Mouse (Mus musculus): ENCODE measurements around the gene H2afv. TPM values are rescaled to one million over a fixed set of nuclear protein-coding genes. Genes with fewer than 3 reads are reported as not detected.

H2afv gene
- polyA plus RNA-seq (2012; rRNA removed) = 344 and 467 TPM in 2 replicates

GRCm38 (mm10) chr11:6444077-6444853 is at the start of gene H2afv:
Gene H2afv, minus strand, starts transcription at chr11:6444443.

GRCm38 (mm10) chr11:6475867-6476484 is 31.7 kb upstream of the H2afv start, which contains the start of gene Purb:
Gene Purb, minus strand, starts transcription at chr11:6475917.

GRCm38 (mm10) chr11:6414751-6415550 is 29.3 kb downstream of the H2afv start, which contains the start of gene Ppia:
Gene Ppia, plus strand, starts transcription at chr11:6415443.

GRCm38 (mm10) chr11:6388726-6389413 is 55.4 kb downstream of the H2afv start, which contains the start of gene Zmiz2:
Gene Zmiz2, plus strand, starts transcription at chr11:6389074.

Other genes with a start within 250 kb of the H2afv start
- 0.25 and 0.27 TPM in 2 replicates for gene A730071L15Rik, start 244.4 kb downstream of the H2afv start, polyA plus RNA-seq (2012; rRNA removed)
- gene Nudcd3, start 244.0 kb downstream of the H2afv start, polyA plus RNA-seq (2012; rRNA removed) = 64.4 TPM in 2 replicates
- 0.12 and 0.15 TPM in 2 replicates for gene Npc1l1, start 214.3 kb downstream of the H2afv start, polyA plus RNA-seq (2012; rRNA removed)
- gene Ddx56, start 176.7 kb downstream of the H2afv start, polyA plus RNA-seq (2012; rRNA removed) = 52.5 and 54.0 TPM in 2 replicates
- 160 and 179 TPM in 2 replicates for gene Tmed4, start 169.6 kb downstream of the H2afv start, polyA plus RNA-seq (2012; rRNA removed)
- 59.6 and 68.9 TPM in 2 replicates for gene Ogdh, start 152.8 kb downstream of the H2afv start, polyA plus RNA-seq (2012; rRNA removed)
- gene Zmiz2, start 55.4 kb downstream of the H2afv start, polyA plus RNA-seq (2012; rRNA removed) = 89.1 and 95.9 TPM in 2 replicates
- gene Ppia, start 29.0 kb downstream of the H2afv start, polyA plus RNA-seq (2012; rRNA removed) = 2,649 and 2,896 TPM in 2 replicates
- 11.6 and 12.4 TPM in 2 replicates for gene Purb, start 31.5 kb upstream of the H2afv start, polyA plus RNA-seq (2012; rRNA removed)
- 1.4 and 1.7 TPM in 2 replicates for gene Myo1g, start 76.5 kb upstream of the H2afv start, polyA plus RNA-seq (2012; rRNA removed)
- 93.0 and 95.9 TPM in 2 replicates for gene Ccm2, start 102.4 kb upstream of the H2afv start, polyA plus RNA-seq (2012; rRNA removed)
- gene Nacad, start 161.6 kb upstream of the H2afv start, polyA plus RNA-seq (2012; rRNA removed) = 103 and 117 TPM in 2 replicates
- 84.3 and 90.4 TPM in 2 replicates for gene Tbrg4, start 181.6 kb upstream of the H2afv start, polyA plus RNA-seq (2012; rRNA removed)
- gene Wap, start 194.2 kb upstream of the H2afv start, polyA plus RNA-seq (2012; rRNA removed) = not detected in 2 replicates
- 7.4 and 14.0 TPM in 2 replicates for gene Ramp3, start 214.1 kb upstream of the H2afv start, polyA plus RNA-seq (2012; rRNA removed)

All from central nervous system, embryonic 14 days (tissue).